Mouse (Mus musculus) megakaryocyte, embryonic 14.5 days (primary cell): ENCODE data around the gene Fam78b.

ENCODE experiments used
- FLI1 ChIP-seq: IDR thresholded peaks from 2 replicates; pipeline ENCODE4 v1.6.1; 2012; ENCODE audit warnings: low read length, inconsistent platforms, mixed read lengths
- GATA1 ChIP-seq: IDR thresholded peaks from 3 replicates; pipeline ENCODE4 v1.6.1; 2012; ENCODE audit warnings: mixed read lengths, low read length, inconsistent platforms, borderline replicate concordance

DNA sequence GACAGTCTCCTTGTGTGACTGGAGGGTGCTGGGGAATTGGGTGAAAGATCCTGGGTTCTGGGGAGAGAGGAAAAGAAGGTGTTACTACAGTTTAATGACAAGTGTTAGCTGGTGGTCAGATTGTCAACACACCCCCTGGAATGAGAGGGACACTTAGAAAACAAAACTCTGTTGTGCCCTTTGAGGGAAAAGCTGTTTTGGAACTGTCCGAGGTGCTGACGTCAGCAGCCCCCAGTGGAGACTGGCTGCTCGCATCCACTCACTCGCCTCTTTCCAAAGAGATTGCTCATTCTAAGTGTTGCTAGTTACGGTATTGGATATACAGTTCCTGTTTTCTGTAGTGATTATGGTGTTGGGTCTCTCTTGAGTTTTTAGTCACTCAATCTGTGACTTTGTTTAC lies 78.3 kb downstream of the Fam78b start:
- no peak for TF ChIP-seq GATA1
- no peak for TF ChIP-seq FLI1
